Mouse (Mus musculus) right cerebral cortex, adult 18-20 months (tissue): ENCODE results near the gene Zfp81.
"Not testable (repeated sequence)": the region's sequence is repeated elsewhere in the genome, so short reads cannot be mapped to it uniquely, and the experiment has no call there.

Experiments used
- DNase-seq: peaks from one replicate; pipeline ENCODE4 v3.0.0; 2022; ENCODE audit warnings: mixed read lengths

Zfp81 gene

DNA sequence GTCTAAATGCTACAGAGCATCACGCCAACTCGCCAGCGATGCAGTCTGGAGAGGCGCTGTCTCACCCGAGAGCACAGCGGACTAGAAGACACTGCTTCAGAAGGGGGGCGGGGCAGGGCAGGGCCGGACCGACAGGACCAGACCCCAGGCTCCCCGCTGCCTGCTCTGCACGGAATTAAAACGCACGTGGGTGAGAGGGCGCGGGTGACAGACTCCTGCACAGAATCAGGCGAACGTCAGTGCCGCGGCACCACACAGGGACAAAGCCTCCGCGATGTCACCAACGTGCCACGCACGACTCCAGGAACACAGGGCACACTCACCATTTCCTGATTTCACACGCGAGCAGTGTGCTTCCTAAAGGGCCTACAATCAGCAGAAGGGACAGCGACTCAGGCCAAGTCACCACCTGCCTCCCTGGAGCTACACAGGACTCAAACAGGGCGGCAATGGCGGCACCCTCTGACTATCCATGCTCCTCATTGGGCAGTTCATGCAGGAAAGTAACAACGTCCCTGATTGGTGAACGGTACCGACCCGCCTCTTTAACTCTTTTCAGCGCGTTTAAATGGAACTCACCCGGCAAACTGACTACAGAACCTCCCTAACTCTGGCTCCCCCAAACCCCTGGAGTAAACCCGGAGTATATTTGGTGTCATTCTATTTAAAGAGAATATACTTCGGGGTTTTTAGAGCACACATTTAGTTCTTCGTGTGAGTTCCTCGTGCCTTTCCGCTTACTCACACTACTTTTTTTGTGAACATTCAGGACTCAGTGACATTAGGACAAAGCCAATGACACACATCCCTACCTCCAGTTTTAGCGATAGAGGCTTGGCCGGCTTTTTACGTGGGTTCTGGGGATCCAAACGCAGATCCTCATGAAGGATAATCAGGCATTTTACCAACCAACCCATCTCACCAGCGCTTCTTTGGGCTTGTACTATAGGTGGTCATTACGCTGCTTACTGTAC lies at the start of gene Zfp81:
Gene Zfp81 (minus strand): TSS at position 468 of the 974 bp plus-strand sequence.
- DNase-seq = peak; percentile 90

GRCm38 (mm10) chr17:33394182-33395034 lies 35.7 kb upstream of the Zfp81 start, which contains the start of gene Zfp101:
Gene Zfp101, minus strand, starts transcription at chr17:33394641.
- peak; percentile 91 for DNase-seq

- no peak for DNase-seq
Measured at GRCm38 (mm10) chr17:33392271-33392670, 33.6 kb upstream of the Zfp81 start.

DNA sequence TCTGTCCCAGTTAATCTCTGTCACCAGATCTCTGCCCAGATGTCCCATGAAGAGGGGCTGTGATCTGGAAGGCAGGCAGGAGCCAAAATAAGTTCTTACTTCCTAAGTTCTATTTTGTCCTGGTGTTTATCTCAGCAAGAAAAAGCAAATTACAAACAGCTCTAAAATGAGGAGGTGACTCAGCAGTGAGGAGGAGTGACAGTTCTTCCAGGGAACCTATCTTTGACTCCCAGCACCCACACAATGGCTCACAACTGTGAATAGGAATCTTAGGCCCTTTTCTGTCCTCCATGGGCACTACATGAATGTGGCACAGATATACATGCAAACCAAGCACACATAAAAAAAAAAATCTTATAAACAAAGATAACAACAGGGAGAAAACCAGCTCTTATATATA lies 27.0 kb upstream of the Zfp81 start:
- peak; percentile 44 for DNase-seq

DNA sequence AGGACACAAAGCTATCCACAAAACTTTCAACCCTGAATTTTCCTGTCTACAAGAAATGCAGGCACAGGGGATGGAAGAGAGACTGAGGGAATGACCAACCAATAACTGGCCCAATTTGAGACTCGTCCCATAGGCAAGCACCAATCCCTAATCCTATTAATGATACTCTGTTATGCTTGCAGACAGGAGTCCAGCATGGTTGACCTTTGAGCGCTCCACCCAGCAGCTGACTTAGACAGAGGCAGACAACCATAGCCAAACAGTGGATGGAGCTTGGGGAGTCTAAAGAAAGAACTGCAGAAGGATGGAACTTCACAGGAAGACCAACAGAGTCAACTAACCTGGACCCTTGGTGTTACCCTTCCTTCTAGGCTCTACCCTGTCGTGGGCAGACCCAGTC lies 14.1 kb upstream of the Zfp81 start:
- DNase-seq = no peak

GRCm38 (mm10) chr17:33352981-33353380 lies 5.7 kb downstream of the Zfp81 start:
- DNase-seq = no peak

DNA sequence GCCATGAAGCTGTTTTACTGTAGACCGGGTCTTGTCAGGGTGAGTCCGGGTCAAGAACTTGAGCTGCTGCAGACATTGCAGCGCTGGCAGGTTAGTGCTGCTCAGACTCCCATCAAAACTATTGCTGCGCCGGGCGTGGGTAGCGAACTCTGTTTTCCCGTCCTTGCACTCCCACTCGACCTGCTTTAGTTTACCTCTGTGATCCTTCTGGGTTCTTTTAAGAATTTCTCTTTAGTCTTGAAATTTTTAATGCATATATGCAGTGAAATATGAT lies 68.9 kb downstream of the Zfp81 start:
- DNase-seq = not testable (repeated sequence)

DNA sequence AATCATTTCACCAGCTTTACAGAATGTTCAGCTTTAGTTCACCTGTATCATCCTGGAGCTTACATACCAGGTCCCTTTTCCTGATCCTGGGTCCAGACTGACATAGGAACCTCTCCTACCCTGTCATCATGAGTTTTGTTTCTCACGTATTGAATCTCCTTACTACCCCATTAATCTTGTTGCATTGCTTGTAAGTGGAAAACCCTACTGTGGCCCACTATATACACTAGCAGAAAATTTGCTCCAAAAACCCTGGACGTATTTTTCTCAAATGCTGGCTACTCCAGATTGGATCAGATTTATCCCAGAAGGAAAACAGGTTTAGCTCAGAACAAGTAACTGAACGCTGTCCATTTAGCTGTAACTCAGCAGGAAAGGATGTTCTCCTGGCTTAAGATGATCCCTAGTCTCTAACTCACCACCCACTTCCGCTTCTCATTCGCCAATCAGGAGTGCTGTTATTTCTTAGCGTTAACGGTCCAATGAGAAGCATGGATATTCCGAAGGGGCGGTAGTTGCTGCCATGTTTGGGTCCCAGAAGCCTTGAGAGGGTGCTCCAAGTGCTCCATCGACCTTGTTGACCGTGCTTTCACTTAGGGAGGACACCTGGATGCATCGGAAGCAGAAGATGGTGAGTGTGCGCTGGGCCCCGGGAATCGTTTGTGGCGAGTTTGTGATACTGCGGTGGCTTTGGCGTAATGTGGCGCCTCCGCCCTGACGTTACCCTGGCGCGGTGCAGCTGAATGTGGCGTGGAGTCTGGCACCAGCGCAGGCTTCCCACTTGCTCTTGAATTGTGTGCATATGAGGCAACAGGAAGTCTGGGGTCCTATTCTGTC lies 69.4 kb downstream of the Zfp81 start, which contains the start of gene Zfp955b:
Gene Zfp955b (plus strand): TSS at position 506 of the 837 bp plus-strand sequence.
- DNase-seq = not testable (repeated sequence)
